Mouse (Mus musculus): Measurements from ENCODE around the gene Rsrc1. TPM values are rescaled to one million over a fixed set of nuclear protein-coding genes. Genes with fewer than 3 reads are reported as not detected.

Gene Rsrc1
- polyA plus RNA-seq (2015; fragmentation: Illumina TruSeq; extraction: RNeasy Lipid Tissue Mini Kit (QIAGEN cat#74804); ENCODE audit: insufficient read depth, low replicate concordance): 27.6 TPM

DNA sequence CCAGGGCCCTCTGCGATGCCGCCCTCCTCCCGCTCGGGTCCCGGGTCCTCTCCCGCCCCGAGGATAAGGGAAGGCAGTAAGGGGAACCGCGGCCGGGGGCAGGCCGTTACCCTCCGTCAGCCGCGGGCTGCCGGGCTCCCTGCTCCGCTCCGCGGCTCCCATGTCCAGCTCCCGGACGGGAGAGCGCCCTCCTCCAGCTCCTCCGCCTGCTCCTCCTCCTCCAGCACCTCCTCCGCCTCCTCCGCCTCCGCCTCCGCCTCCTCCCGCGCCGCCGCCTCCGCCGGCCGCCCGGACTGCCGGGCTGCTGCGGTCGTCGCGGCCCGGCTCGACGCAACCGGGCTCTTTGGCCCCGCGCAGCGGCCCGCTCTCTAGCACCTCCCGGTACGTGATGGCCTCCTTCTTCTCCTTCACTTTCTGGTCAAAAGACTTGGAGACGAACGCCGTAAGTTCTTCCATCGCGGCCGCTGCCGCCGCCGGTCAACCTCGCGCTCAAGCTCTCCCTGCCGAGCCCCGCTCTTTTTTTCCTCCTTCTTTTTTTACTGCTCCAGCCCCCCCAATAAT, at the start of gene Rsrc1:
Rsrc1 (plus strand) TSS at position 290 of the 561 bp plus-strand sequence.

GRCm38 (mm10) chr3:66981706-66982105, 516 bp downstream of the Rsrc1 start, which contains the start of gene Shox2:
Shox2 (minus strand) TSS chr3:66981771.

GRCm38 (mm10) chr3:67373872-67374271, 392.7 kb downstream of the Rsrc1 start, which contains the start of gene Mlf1:
Mlf1 (plus strand) TSS chr3:67374097.

DNA sequence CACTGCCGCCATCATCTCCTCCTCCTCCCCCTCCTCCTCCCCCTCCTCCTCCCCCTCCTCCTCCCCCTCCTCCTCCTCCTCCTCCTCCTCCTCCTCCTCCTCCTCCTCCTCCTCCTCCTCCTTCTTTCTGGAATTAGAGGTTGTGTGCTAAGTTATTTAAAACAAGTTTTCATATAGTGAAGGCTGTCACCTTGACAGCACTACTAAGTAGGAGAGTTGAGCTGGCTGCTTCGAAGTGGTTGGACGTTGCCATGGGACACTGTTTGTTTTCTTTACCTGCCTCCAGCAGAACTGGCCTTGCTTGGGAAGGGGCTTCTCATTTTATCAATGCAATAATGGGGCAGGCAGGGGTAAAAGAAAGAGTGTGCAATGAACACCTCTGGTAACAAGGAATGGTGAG, 393.9 kb downstream of the Rsrc1 start, which contains the start of gene Gm17402:
Gm17402 (minus strand) TSS at position 101 of the 400 bp plus-strand sequence.

Other genes starting within 250 kb of the Rsrc1 start
- gene Shox2, start 381 bp downstream of the Rsrc1 start, polyA plus RNA-seq (2015; fragmentation: Illumina TruSeq; extraction: RNeasy Lipid Tissue Mini Kit (QIAGEN cat#74804); ENCODE audit: insufficient read depth, low replicate concordance): 0.17 TPM

All from spleen, adult 10 weeks (tissue).